Mouse (Mus musculus) lung, postnatal 25 days (tissue): ENCODE measurements at regions not wholly inside any gene's neighbourhood (a gene's known extent, or its start where the extent isn't known, plus 50 kb on each side); places are given as distances from the start of the nearest gene placed in this dataset.
A peak's percentile ranks its signal among the peaks of the same experiment; 100 is the strongest.
"Not testable (repeated sequence)": the region's sequence is repeated elsewhere in the genome, so short reads cannot be mapped to it uniquely, and the experiment has no call there.

Experiments
- DNase-seq: peaks from one replicate; pipeline ENCODE4 v3.0.0; 2022; ENCODE audit warnings: low spot score

GRCm38 (mm10) chr7:137979361-137979760, 418.2 kb downstream of the Tcerg1l start:
- no peak for DNase-seq

DNA sequence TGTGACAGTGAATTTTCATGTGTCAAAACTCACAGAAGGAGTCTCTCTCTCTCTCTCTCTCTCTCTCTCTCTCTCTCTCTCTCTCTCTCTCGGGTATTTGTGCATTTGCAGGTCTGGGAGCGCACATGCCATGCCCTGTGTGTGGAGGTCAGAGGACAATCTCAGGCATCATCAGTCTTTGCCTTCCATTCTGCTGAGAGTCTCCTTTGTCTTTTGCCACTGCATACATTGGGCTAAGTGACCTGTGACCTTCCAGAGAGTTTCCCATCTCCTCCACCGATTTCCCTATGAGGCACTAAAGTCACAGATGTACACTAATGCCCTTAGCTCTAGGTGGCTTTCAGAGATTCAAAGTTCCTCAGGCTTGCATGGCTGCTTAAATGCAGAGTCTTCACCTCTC, 391.7 kb downstream of the Tcerg1l start:
- no peak for DNase-seq

DNA sequence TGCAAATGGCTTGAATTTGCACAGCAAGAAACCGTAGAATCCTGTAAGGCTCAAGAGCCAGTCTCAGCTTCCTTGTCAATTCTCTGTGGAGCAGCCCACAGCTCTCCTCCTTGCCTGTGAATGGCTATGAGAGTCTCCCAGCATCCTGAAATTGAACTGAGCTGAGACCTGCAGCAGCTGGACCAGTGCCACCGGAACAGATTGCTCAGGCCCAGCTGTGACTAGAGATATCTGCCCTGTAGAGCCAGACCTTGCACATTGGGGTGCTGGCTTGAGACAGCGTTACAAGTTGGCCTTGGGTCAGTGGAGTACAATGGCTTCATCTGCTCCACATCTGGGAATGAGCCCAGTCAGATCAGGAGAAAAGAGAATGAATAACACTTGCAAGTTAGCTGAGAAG, 390.6 kb downstream of the Tcerg1l start:
- DNase-seq, result no peak

GRCm38 (mm10) chr7:138008601-138009000, 388.9 kb downstream of the Tcerg1l start:
- no peak for DNase-seq

DNA sequence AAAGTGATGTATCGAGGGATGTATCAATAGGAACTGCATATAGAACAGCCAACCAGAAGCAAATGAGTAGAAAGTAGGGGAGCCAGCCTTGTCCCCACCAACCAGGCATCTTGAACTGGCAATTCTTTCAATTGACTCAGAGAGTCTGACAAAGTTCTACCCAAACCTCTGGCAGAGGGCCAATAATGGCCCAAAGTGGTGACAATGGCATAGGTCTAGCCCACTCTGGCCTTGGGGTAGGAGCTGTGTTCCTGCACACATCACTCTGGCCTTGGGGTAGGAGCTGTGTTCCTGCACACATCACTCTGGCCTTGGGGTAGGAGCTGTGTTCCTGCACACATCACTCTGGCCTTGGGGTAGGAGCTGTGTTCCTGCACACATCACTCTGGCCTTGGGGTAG, 373.5 kb downstream of the Tcerg1l start:
- DNase-seq, result not testable (repeated sequence)

GRCm38 (mm10) chr7:138051696-138052095, 345.8 kb downstream of the Tcerg1l start:
- no peak for DNase-seq

DNA sequence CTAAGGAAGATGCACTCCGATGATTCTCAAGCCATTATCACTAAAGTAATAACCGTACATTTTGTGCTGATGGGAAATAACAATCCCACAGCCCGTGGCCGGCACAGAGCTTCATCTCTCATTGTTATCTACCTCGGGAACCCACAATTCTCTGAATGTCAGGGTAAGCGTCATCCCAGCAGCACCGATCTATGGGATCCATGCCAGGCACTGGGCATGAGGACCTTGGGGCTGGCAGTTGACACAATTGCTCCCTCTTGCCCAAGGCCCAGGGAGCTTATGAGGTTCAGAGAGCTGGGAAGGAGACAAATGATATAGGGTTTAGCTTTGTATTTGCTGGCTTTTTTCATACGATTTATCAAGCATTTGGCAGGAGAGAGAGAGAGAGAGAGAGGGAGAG, 342.8 kb downstream of the Tcerg1l start:
- DNase-seq, result no peak

- DNase-seq, result no peak
These were observed 336.4 kb downstream of the Tcerg1l start for GRCm38 (mm10) chr7:138061116-138061515.

DNA sequence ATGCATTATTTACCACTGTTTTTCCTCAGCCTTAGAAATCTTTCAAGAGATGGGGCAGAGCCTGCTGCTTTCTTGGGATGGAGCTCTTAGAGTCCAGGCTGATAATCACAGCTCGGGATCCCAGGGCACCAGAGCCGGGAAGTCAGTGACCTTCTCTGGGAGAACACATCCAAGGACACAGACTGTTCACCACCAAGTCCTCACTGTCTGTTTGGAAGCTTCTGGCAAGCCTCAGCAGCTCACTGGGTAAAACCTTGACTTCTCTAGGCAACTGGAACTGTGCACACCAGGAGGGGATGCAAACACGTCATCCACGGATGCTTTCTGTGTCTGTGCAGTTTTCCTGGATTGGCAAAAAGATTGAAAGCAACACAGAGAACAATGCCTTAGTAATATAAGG, 330.6 kb downstream of the Tcerg1l start:
- DNase-seq, result no peak

- DNase-seq, result no peak
These were observed 322.3 kb downstream of the Tcerg1l start for GRCm38 (mm10) chr7:138075231-138075630.

- peak; percentile 60 for DNase-seq
These were observed 313.6 kb downstream of the Tcerg1l start for GRCm38 (mm10) chr7:138083980-138084379.

DNA sequence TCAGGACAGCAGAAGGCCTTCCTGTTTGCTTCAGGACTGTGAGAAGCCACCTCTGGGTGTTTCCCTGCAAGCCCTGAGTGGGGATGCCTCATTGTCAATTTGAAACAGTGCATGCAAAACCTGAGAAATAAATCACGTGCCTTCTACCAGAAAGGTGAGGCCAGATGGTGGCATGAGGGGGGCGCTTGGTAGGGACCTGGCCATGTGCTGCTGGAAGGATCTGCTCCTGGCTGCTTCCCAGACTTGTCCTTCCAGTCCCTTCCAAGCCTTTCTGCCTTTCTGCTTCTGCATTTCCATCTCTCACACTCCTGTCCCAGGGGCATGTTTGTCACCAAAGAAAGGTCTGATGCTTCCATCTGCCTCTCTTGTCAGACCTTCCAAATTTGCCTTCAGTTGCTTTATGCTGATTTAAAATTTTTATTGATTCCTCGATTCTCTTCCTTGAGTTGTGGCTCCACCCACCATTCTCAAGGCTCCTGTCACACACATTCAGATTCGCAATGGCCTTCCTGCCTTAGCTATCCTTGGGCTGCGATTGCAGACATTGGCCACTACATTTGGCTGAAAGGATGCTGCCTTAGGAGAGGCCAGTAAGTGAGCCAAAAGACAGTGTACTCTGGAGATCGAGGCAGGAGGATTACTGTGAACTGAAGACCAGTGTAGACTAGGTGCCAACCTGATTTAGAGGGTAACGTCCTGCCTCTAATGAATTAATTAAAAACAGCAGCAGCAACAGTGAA, 289.9 kb downstream of the Tcerg1l start:
- no peak for DNase-seq

- no peak for DNase-seq
These were observed 276.0 kb downstream of the Tcerg1l start for GRCm38 (mm10) chr7:138121497-138121896.

DNA sequence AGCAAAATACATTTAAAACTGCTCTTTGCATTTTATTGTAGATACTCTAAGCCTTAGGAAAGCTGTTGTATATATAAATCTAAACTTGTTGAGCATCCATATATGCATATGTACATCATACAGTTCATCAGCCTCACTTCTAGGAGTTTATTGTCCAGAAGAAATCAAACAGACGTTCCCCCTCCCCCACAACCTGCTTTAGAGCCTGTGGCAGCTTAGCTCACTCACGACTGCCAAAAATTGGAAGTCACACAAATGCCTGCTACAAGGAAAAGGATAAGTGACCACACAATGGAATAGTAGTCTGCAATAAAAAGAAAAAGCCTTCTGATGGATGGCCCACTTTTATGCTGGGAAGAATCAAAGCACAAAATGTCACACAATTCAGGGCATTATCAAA, 267.8 kb downstream of the Tcerg1l start:
- no peak for DNase-seq

DNA sequence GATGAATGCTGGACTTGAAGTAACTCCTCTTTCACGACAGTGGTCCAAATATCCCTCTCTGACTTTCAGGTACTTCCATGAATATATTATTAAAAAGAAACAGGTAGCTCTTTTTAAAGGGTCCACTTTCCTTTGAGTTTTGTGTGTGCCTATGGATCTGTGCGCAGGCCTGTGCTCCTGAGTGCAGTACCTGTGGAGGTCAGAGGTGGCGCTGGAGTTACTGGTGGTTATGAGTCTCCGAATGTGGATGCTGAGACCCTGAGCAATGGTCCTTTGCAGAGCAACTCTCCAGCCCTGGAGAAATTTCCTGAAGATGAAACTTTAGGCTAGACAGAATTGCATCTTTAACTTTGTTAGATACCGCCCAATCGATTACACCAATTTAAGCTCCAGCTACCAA, 264.1 kb downstream of the Tcerg1l start:
- DNase-seq, result no peak

DNA sequence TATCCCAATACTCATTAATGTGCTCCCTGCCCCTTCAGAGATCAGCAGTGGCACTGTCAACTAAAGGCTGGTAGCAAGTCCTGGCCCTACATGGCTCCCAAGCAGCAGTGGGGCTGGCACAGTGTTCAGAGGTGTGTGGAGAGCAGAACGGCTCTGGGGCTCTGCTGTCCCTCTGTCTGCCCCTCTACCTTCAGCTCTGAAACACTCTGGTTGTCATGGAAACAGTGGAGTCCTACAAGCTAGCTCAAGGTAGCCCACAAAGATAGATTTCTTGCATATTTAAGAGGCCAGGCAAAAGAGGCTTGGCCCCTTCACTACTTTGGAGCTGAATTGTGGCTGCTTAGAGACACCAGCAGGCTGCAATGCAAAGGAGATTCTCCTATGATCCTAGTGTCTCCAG, 259.6 kb downstream of the Tcerg1l start:
- no peak for DNase-seq

DNA sequence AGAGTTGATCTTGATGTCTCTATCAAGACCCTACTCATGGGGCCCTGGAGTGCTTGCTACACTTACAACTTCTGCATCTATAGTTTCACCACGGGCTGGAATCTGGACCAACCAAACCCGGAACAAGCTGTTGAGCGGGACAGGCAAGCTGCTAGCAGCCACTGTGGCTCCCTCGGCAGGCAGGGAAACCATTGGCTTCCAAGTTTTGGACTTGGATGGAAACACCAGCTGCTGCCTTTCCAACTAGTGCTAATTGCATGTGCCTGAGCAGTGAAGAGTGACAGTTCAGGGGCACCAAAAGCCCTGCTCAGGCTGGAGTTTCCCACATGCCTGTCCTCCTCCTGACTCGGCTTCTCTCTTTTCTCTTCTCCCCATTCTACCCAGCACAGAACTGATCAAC, 257.8 kb downstream of the Tcerg1l start:
- DNase-seq, result no peak

DNA sequence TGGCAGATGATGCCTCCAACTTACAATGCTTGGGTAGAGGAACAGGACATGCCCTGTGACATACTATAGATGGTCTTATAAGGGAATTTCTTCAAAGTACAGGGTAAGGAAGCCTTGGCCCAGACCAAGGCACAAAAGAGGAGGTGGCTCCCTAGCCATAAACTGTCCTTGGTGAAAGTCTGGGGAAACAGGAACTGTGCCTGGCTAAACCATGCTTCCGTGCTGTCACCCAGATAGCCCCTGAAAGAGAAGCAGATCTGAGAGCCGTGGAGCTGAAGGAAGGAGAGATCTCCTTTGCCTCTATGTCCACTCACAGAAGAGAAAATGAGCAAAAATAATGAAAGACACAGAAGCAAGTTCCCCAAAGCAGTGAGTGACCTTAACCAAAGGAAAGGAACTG, 248.0 kb downstream of the Tcerg1l start:
- DNase-seq, result no peak

DNA sequence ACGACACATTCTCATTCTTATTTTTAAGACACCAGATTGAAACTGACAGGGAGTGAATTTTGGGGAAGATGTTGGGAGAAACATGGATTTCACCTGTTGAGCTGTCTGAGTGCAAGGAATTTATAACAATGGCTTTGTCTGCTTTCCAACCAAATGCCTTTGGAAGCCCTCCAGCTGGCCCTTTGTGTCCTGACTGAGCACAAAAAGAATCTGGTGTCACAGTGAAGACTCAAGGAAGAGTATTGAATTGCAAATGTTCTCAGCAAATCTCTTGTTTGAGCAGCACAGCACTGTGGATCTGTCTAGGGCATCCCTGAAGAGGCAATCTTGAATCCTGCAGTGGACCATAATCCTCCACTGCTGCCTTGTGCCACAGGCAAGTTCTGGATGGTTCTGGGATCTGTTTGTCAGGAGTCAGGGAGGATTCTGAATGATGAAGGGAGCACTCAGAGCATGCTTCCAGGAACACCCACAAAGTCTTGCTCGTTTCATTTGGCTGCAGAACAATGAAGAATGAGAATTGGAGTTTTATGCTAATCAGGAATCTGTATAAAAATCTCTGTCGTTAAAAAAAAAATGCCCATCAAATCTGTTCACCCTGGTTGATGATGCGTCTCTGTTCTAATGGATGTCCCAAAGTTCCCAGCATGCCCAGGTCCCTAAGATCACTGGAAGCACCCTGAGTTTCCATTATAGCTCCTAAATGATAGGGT, 243.9 kb downstream of the Tcerg1l start:
- DNase-seq, result no peak
